Mouse (Mus musculus) heart, postnatal 0 days (tissue): ENCODE results near the gene Zc3h18. TPM values are rescaled to one million over a fixed set of nuclear protein-coding genes. Genes with fewer than 3 reads are reported as not detected.
A peak's percentile ranks its signal among the peaks of the same experiment; 100 is the strongest.

Experiments
- ATAC-seq: fragments of 200-750 bp; cut with Nextera tagmentation; 2 replicates; pipeline ENCODE4 v1.8.0; 2017; ENCODE audit warnings: low read depth, moderate number of reproducible peaks, moderate library complexity; ENCODE audit not compliant: insufficient read depth
- DNase-seq: peaks from one replicate; pipeline ENCODE4 v3.0.0-alpha.2; 2016; ENCODE audit warnings: low spot score
- H3K27ac ChIP-seq: fragments of 300-500 bp; sonication (generic); 2 replicates; pipeline ENCODE4 v1.5.1; 2014; ENCODE audit warnings: low read depth, mild to moderate bottlenecking
- H3K27me3 ChIP-seq: fragments of 300-500 bp; sonication (generic); 2 replicates; pipeline ENCODE4 v1.6.1; 2014; ENCODE audit warnings: low read length, mixed read lengths; ENCODE audit not compliant: control insufficient read depth, insufficient read depth
- H3K36me3 ChIP-seq: fragments of 300-500 bp; sonication (generic); replicated peaks from 2 replicates; pipeline ENCODE4 v1.6.1; 2014; ENCODE audit warnings: low read length, mixed read lengths; ENCODE audit not compliant: control insufficient read depth, insufficient read depth
- H3K4me1 ChIP-seq: fragments of 300-500 bp; sonication (generic); 2 replicates; pipeline ENCODE4 v1.6.1; 2014; ENCODE audit warnings: antibody characterized with exemption; ENCODE audit not compliant: control insufficient read depth, insufficient read depth
- H3K4me2 ChIP-seq: fragments of 300-500 bp; sonication (generic); 2 replicates; pipeline ENCODE4 v1.6.1; 2014; ENCODE audit warnings: low read depth, mild to moderate bottlenecking, low read length, moderate library complexity
- H3K4me3 ChIP-seq: fragments of 300-500 bp; sonication (generic); 2 replicates; pipeline ENCODE4 v1.5.1; 2014; ENCODE audit warnings: low read depth, low read length
- H3K9ac ChIP-seq: fragments of 300-500 bp; sonication (generic); replicated peaks from 2 replicates; pipeline ENCODE4 v1.6.1; 2014; ENCODE audit warnings: low read depth, low read length, mixed read lengths
- H3K9me3 ChIP-seq: fragments of 300-500 bp; sonication (generic); replicated peaks from 2 replicates; pipeline ENCODE4 v1.6.1; 2016; ENCODE audit warnings: low read length; ENCODE audit not compliant: control insufficient read depth
- CTCF ChIP-seq: IDR thresholded peaks from 2 replicates; pipeline ENCODE4 v1.5.1; 2016; ENCODE audit warnings: antibody characterized with exemption, control low read depth, low read depth
- EP300 ChIP-seq: IDR thresholded peaks from 2 replicates; pipeline ENCODE4 v1.6.1; 2016; ENCODE audit warnings: antibody characterized with exemption, low read depth
- WGBS: fragments of 180-500 bp; shearing (Covaris S2); extraction: QIAGEN DNeasy Blood & Tissue Kit; methylation state at CpG from one replicate; pipeline ENCODE4 v1.1.7; 2014; 5-methylcytosine and 5-hydroxymethylcytosine counted together
- polyA plus RNA-seq: library from polyadenylated mRNA; unstranded; fragments of >200 nt; fragmentation: Nextera tagmentation; extraction: Ambion mirVana; gene quantifications from 2 replicates; pipeline ENCODE4 v1.2.1, GENCODE M21; 2015
- total RNA-seq: library from RNA; depleted of rRNA; stranded (reverse); fragments of >200 nt; gene quantifications from 2 replicates; pipeline ENCODE4 v1.2.3, GENCODE M21; 2014; ENCODE audit warnings: low replicate concordance; rRNA removed

Zc3h18 gene
- total RNA-seq (8.4 and 23.1 TPM in 2 replicates), polyA plus RNA-seq (13.9 and 14.4 TPM in 2 replicates)

DNA sequence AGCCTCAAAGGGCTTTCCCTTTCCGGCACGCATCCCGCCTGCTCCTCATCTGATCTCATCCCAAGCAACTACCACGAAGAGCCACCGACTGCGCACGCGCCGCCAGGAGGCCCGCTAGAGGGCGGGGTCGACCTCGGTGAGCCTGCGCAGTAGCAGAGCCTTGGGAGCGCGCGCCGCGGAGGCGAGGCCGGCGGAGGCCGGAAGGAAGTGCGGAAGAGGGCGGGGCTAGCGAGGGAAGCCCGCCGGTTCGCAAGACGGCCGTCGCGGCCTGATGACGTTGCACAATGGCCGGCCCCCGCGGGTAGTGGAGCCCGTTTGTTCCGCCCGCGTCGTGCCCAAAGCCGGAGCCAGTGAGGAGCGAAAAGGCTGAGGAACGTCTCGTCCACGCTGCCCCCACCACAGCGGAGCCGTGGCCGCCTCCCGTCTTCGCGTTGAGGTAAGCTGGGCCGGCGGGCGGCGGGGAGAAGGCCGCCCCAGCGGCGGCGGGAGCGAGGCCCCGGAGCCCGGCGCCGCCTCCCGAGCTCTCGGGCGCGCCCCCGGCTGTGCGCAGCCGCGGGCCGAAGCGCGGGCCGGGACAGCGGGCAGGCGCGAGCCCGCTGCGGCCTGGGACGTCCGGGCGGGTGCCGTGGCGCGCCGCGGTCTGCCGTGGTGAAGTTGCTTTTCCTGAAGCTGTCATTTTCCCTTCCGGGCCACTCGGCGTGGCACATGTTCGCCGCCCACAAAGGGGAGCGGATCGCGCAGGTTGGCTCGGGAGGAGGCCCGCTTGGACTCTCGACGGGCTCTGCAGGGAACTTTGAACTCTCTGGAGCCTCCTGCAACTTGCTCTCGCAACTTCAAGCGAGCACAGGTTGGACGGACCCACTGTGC lies at the start of gene Zc3h18:
Zc3h18 (plus strand) TSS at position 245 of the 867 bp plus-strand sequence.
- Histone ChIP-seq H3K27me3 (no peaks in the 10 kb centered on the region), H3K4me1 (peaks cover 14% of the 10 kb centered on the region), H3K9me3 (no peaks in the 10 kb centered on the region), H3K36me3 (peaks cover 4% of the 10 kb centered on the region; the same call in 1 of the 2 replicates), H3K4me2 (peak within 1 kb of the TSS; percentile 79), H3K9ac (peak within 1 kb of the TSS; percentile 90), H3K4me3 (peak within 1 kb of the TSS; percentile 79), H3K27ac (peak within 1 kb of the TSS; percentile 91)
- peak; percentile 98 for ATAC-seq
- WGBS = under 1% methylated on average over 87 of the region's 107 CpGs
- TF ChIP-seq CTCF (peak; percentile 58), EP300 (no peak)
- DNase-seq = peak; percentile 99

DNA sequence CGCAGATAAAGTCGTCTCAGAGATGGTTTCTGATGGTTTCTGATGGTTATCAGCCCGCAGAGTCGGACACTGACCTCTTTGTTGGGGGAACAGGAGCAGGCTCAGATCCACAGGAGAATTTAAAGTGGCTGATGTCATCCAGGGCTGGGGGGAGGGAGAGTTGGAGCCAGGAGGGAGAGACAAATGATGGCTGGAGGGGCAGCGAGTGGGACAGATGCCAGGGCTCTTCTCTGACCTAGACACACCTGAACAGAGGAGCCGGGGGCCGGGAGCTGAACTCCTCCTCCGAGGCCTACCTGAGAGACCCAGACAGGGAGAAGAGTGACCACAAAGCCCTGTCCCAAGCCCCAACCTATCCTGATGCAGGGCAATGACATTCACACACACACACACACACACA lies 47.3 kb upstream of the Zc3h18 start:
- peaks cover 30% of the 10 kb centered on the region for H3K4me1 ChIP-seq
- peaks cover 14% of the 10 kb centered on the region; the same call in 1 of the 2 replicates for H3K36me3 ChIP-seq

DNA sequence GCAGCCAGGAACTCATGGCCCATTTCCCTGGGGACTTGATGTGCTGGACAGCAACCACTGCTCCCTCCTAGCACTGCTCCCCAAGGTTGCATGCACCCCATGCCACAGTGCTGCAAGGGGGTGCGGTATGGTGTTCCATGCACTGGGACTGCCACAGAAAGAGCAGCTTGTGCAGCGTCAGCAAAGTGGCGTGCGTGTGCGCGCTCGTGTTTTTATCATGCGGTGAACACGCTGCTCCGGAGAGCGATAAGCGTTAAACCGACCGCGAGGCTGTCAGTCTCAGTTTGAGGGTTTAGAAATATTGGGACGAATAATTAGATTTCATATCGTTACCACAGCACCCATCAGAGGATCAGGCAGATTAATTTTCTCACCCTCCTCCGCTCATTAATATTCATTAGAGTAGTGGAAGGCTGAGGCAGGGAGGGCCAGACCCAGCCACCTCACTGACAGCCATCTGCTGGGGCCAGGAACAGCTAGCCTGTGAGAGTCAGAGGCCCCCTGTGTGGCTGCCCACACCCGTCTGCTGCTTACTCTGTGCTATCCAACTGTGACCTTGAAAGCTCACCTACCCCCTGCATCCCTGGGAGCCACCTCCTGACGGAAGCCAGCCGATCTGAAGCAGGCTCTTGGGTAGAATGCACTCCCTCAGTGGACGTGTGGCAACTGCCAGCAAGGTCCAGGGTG lies 46.7 kb upstream of the Zc3h18 start:
- no peak for DNase-seq
- H3K27me3 ChIP-seq = no peaks in the 10 kb centered on the region
- ATAC-seq = 0 out of 2 replicates have a peak, but pooled peaks have one; percentile 15
- H3K4me3 ChIP-seq = no peak overlapping the region
- H3K27ac ChIP-seq = peak overlapping the region; percentile 62; the same call in 1 of the 2 replicates
- H3K4me2 ChIP-seq = no peak overlapping the region
- 79% methylated on average over 22 of the region's 22 CpGs for WGBS
- peaks cover 24% of the 10 kb centered on the region for H3K4me1 ChIP-seq
- no peak overlapping the region; the same call in 1 of the 2 replicates for H3K9ac ChIP-seq
- H3K9me3 ChIP-seq = no peaks in the 10 kb centered on the region
- TF ChIP-seq EP300 = no peak
- TF ChIP-seq CTCF = no peak
- H3K36me3 ChIP-seq = peaks cover 20% of the 10 kb centered on the region

More for the DNA sequence above, 47.3 kb upstream of the Zc3h18 start:
- Histone ChIP-seq H3K4me2 (no peak overlapping the region), H3K4me3 (no peak overlapping the region), H3K9ac (no peak overlapping the region), H3K27ac (no peak overlapping the region), H3K9me3 (no peaks in the 10 kb centered on the region), H3K27me3 (no peaks in the 10 kb centered on the region)
- WGBS = 50% methylated on average over 8 of the region's 8 CpGs
- no peak for TF ChIP-seq CTCF
- TF ChIP-seq EP300 = no peak
- DNase-seq (no peak), ATAC-seq (no peak)

DNA sequence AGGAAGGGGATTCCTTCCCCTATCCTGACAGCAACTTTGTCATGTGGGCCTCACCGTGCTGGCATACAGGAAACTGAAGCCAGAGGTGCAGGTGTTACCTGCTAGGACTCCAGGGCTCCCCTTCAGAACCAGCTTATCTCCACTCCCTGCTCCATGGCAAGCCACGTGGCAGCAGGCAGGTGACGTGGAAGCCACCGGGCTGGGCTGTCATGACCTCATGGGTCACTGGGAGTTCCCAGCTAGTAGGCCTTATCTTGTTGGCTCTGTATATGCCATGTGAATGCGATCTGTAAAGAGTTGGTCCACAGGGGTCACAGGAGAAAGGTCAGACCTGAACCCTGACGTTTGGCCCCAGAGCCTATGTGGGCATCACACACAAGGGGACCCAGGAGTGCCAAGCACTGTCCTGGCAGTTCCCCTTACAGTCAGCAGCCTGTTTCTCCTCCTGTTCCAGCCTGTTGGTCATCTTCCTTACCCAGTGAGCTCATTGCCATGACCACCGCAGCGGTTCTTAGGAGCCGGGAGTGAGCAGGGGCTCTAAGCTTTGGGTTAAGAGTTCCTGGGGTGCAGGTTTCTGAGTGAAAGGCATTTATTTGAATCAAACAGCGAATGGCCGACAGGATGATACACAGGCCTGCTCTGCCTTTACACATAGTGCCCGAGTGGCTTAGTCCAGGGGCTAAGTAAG lies 45.8 kb upstream of the Zc3h18 start:
- ATAC-seq (peak; percentile 28; the same call in 1 of the 2 replicates), DNase-seq (peak; percentile 46)
- no peak overlapping the region for H3K4me2 ChIP-seq
- no peaks in the 10 kb centered on the region for H3K9me3 ChIP-seq
- H3K4me3 ChIP-seq = no peak overlapping the region
- H3K4me1 ChIP-seq = peaks cover 21% of the 10 kb centered on the region
- no peaks in the 10 kb centered on the region for H3K27me3 ChIP-seq
- TF ChIP-seq CTCF (no peak), EP300 (no peak)
- H3K9ac ChIP-seq = no peak overlapping the region; the same call in 1 of the 2 replicates
- peaks cover 29% of the 10 kb centered on the region for H3K36me3 ChIP-seq
- WGBS = 46% methylated on average over 12 of the region's 12 CpGs
- H3K27ac ChIP-seq = peak overlapping the region; percentile 62

DNA sequence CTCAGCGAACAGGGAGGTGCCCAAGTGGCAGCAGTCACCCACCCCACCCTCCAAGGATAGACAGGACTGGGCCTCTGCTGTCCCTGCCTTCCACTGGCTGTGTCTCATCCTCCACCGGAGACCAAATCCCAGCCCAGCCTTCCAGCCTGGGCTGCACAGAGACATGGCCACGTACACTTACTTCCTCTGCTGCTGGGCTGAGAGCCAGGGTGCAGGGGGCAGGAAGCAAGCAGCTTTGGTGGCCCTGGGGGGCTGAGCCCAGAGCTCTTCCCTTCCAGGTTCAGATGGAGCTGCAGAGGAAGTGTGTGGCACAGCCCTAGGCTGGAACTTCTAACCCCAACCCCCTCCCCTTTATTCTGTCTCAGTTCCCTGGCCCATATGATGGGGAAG lies 45.3 kb upstream of the Zc3h18 start:
- Histone ChIP-seq H3K9ac (no peak overlapping the region), H3K27me3 (no peaks in the 10 kb centered on the region), H3K9me3 (no peaks in the 10 kb centered on the region), H3K36me3 (peaks cover 34% of the 10 kb centered on the region), H3K4me2 (no peak overlapping the region), H3K4me3 (no peak overlapping the region), H3K4me1 (peaks cover 21% of the 10 kb centered on the region), H3K27ac (peak overlapping the region; percentile 62)
- 43% methylated on average over 3 of the region's 3 CpGs for WGBS
- TF ChIP-seq EP300 (no peak), CTCF (no peak)
- ATAC-seq = peak; percentile 30
- DNase-seq = peak; percentile 47
